Mouse (Mus musculus) olfactory bulb, adult 2 months (tissue): ENCODE results near the gene Mmp28.

Source experiments
- CTCF ChIP-seq: fragments of 200-500 bp; IDR thresholded peaks from 2 replicates; pipeline ENCODE4 v1.5.1; 2012; ENCODE audit warnings: low read depth, mild to moderate bottlenecking, low read length, moderate library complexity; ENCODE audit not compliant: insufficient read depth
- POLR2A ChIP-seq: fragments of 200-500 bp; IDR thresholded peaks from 2 replicates; pipeline ENCODE4 v1.6.1; 2012; ENCODE audit warnings: mild to moderate bottlenecking, low read depth, low read length, moderate library complexity; ENCODE audit not compliant: insufficient read depth

DNA sequence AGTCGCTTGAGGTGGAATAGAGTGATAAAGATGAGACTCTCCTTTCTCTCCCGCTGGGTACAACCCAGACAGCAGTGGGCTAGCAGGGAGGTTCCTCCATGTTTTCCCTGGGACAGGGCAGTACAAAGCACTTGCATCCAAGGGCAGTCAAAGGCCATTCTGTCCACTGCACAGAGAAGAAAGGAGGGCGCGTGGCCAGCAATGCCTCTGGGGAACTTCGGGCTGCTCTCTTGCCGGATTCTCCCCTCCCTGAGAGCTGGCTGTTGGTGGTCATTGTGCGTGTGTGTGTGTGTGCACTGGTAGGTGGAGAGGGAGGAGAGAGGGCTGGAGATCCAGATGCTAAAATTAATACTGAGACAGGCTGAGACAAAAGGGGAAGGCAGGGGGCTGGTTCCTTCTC, 21.6 kb downstream of the Mmp28 start:
- TF ChIP-seq CTCF (no peak), POLR2A (no peak)
